ENCODE assay signal across 27 mouse cellular contexts in the genomic region with DNA sequence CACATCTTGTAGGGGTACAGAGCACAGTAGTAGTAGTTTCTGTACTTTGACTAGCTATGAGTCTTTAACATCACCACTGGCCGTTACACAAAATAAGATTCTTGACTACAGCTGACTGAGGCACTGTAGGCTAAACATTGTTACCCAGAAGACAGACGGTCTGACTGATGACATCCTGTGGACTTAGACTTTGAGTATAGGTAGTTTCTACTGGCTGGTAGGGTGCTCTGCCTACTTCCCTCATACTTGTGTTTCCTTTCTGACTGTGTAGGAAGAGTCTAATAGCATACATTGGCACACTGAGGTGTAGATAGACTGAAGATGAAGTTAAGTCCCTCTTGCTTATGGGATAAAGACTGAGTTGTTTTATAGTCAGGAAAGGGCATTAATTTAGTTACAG. TPM values are rescaled to one million over a fixed set of nuclear protein-coding genes. Genes with fewer than 3 reads are reported as not detected.
DNase-seq lines count a peak whose midpoint lies in the region; ATAC-seq lines count a peak whose summit lies in the region.
"Had no signal": no experiment of that assay in that cellular context is flagged by ENCODE, and none has a peak within 500 bp of the region (broad histone marks: within the 10 kb centered on the region; RNA-seq: fewer than 3 reads in every experiment).

No protein-coding gene starts in this region.

- H3K27me3 ChIP-seq in heart, embryonic 10.5 days (ENCODE audit: insufficient read depth, poor library complexity, severe bottlenecking) = no peaks in the 10 kb centered on the region
- no peaks in the 10 kb centered on the region for H3K27me3 ChIP-seq in forebrain, embryonic 15.5 days
- H3K27me3 ChIP-seq: CH12.LX; embryonic facial prominence, embryonic 13.5 days; embryonic facial prominence, embryonic 15.5 days; forebrain, embryonic 12.5 days; Patski had no signal

- no peak overlapping the region for H3K9ac ChIP-seq in forebrain, embryonic 15.5 days (replicated peaks)
- H3K9ac ChIP-seq: embryonic facial prominence, embryonic 13.5 days; embryonic facial prominence, embryonic 15.5 days; forebrain, embryonic 12.5 days; forebrain, postnatal 0 days had no signal

- H3K4me3 ChIP-seq in heart, embryonic 10.5 days = no peak overlapping the region
- no peak overlapping the region for H3K4me3 ChIP-seq in forebrain, embryonic 15.5 days
- H3K4me3 ChIP-seq: embryonic facial prominence, embryonic 13.5 days; embryonic facial prominence, embryonic 15.5 days; erythroblast, embryonic 14.5 days; forebrain, embryonic 10.5 days; forebrain, embryonic 12.5 days had no signal

- H3K27ac ChIP-seq in heart, embryonic 10.5 days = no peak overlapping the region
- H3K27ac ChIP-seq in forebrain, embryonic 15.5 days (replicated peaks) = no peak overlapping the region
- H3K27ac ChIP-seq: embryonic facial prominence, embryonic 13.5 days; embryonic facial prominence, embryonic 15.5 days; forebrain, embryonic 10.5 days; forebrain, embryonic 12.5 days had no signal

- peak; percentile 78 for ATAC-seq in activated CD4-positive, CD25-positive, alpha-beta regulatory T cell, adult 4 months
- peak; percentile 77 for ATAC-seq in inflammation-experienced regulatory T-cells, adult 6 months
- ATAC-seq in forebrain, embryonic 15.5 days (replicated peaks) = no peak
- ATAC-seq: forebrain, embryonic 14.5 days; forebrain, postnatal 0 days; Patski had no signal

- no peaks in the 10 kb centered on the region for H3K9me3 ChIP-seq in heart, embryonic 10.5 days
- H3K9me3 ChIP-seq in forebrain, embryonic 15.5 days = no peaks in the 10 kb centered on the region
- H3K9me3 ChIP-seq: embryonic facial prominence, embryonic 13.5 days; embryonic facial prominence, embryonic 15.5 days; forebrain, embryonic 10.5 days; forebrain, embryonic 12.5 days; G1E had no signal

- peaks cover 9% of the 10 kb centered on the region; the same call in 1 of the 2 replicates for H3K4me1 ChIP-seq in heart, embryonic 10.5 days
- no peaks in the 10 kb centered on the region for H3K4me1 ChIP-seq in forebrain, embryonic 15.5 days
- H3K4me1 ChIP-seq: embryonic facial prominence, embryonic 13.5 days; embryonic facial prominence, embryonic 15.5 days; forebrain, embryonic 10.5 days; forebrain, embryonic 12.5 days had no signal

- DNase-seq in heart, embryonic 10.5 days (ENCODE audit: low spot score) = peak; percentile 10
- DNase-seq in heart, postnatal 4 days = no peak
- DNase-seq in thymus, adult 18-20 months = no peak
- DNase-seq: adrenal gland, adult 2 months; adrenal gland, postnatal 10 days; adrenal gland, postnatal 25 days; B cell, adult 2 months; cerebellum, adult 11 months; cerebellum, adult 18-20 months; cerebellum, adult 8-10 months; cerebellum, adult 9-11 months; cerebellum, postnatal 14 days; cerebellum, postnatal 36 days; embryo, embryonic 11 days; forebrain, postnatal 0 days had no signal

- no peaks in the 10 kb centered on the region for H3K36me3 ChIP-seq in heart, embryonic 10.5 days
- no peaks in the 10 kb centered on the region for H3K36me3 ChIP-seq in forebrain, embryonic 15.5 days
- H3K36me3 ChIP-seq: embryonic facial prominence, embryonic 13.5 days; embryonic facial prominence, embryonic 15.5 days; forebrain, embryonic 10.5 days; forebrain, embryonic 12.5 days had no signal

- 87% methylated on average over 2 of the region's 2 CpGs for WGBS in heart, embryonic 10.5 days
- WGBS in forebrain, embryonic 15.5 days = 94% methylated on average over 2 of the region's 2 CpGs

- H3K4me2 ChIP-seq in forebrain, embryonic 15.5 days (replicated peaks) = no peak overlapping the region
- H3K4me2 ChIP-seq: embryonic facial prominence, embryonic 13.5 days; embryonic facial prominence, embryonic 15.5 days; forebrain, embryonic 12.5 days had no signal

RNA-seq across cellular contexts. Expression of gene Lclat1, which starts 37.6 kb away (rescaled TPM):
- polyA plus RNA-seq in heart, embryonic 10.5 days (2016; fragmentation: Nextera tagmentation; extraction: Ambion mirVana) = 24.4 and 37.9 TPM in 2 replicates
- 100 to 1,000 TPM; 160 to 168 TPM for total RNA-seq in heart, postnatal 4 days (2021)
- 10 to 100 TPM; 44.4 to 55.0 TPM for polyA plus RNA-seq in activated CD4-positive, CD25-positive, alpha-beta regulatory T cell, adult 4 months (2017; shearing (Covaris generic))
- 10 to 100 TPM; 53.4 to 55.6 (median 53.7) TPM for polyA plus RNA-seq in inflammation-experienced regulatory T-cells, adult 6 months (2017; shearing (Covaris generic))
- polyA plus RNA-seq in forebrain, embryonic 15.5 days (2015; fragmentation: Nextera tagmentation; extraction: Ambion mirVana) = 7.3 and 7.9 TPM in 2 replicates
- polyA plus RNA-seq: erythroblast, embryonic 14.5 days had no signal
